Mouse (Mus musculus) retina, postnatal 7 days (tissue): ENCODE results near the gene Bspry.
"Not testable (repeated sequence)": the region's sequence is repeated elsewhere in the genome, so short reads cannot be mapped to it uniquely, and the experiment has no call there.

Experiments used
- DNase-seq: peaks from one replicate; pipeline ENCODE4 v3.0.0-alpha.2; 2012; ENCODE audit warnings: low read depth, low spot score

Bspry gene

GRCm38 (mm10) chr4:62479937-62480708 lies at the start of gene Bspry:
Bspry (plus strand) TSS chr4:62480053.
- no peak for DNase-seq

GRCm38 (mm10) chr4:62430678-62431077 lies 49.2 kb upstream of the Bspry start:
- DNase-seq: no peak

GRCm38 (mm10) chr4:62431522-62431921 lies 48.3 kb upstream of the Bspry start:
- DNase-seq: no peak

GRCm38 (mm10) chr4:62433939-62434870 lies 45.6 kb upstream of the Bspry start:
- DNase-seq: no peak

GRCm38 (mm10) chr4:62435081-62435480 lies 44.8 kb upstream of the Bspry start, which contains the start of gene Rnf183:
Rnf183 (minus strand) TSS chr4:62435252.
- DNase-seq: no peak

GRCm38 (mm10) chr4:62437256-62437778 lies 42.5 kb upstream of the Bspry start:
- DNase-seq: no peak

- DNase-seq: no peak
Measured at GRCm38 (mm10) chr4:62437871-62438270, 42.0 kb upstream of the Bspry start.

- DNase-seq: no peak
Measured at GRCm38 (mm10) chr4:62439793-62440192, 40.1 kb upstream of the Bspry start.

- no peak for DNase-seq
Measured at GRCm38 (mm10) chr4:62440544-62440943, 39.3 kb upstream of the Bspry start.

GRCm38 (mm10) chr4:62440986-62441385 lies 38.9 kb upstream of the Bspry start:
- DNase-seq: no peak

- no peak for DNase-seq
Measured at GRCm38 (mm10) chr4:62454995-62455394, 24.9 kb upstream of the Bspry start.

- DNase-seq: no peak
Measured at GRCm38 (mm10) chr4:62459081-62459480, 20.8 kb upstream of the Bspry start.

- DNase-seq: no peak
Measured at GRCm38 (mm10) chr4:62460348-62460747, 19.5 kb upstream of the Bspry start.

GRCm38 (mm10) chr4:62463124-62463523 lies 16.7 kb upstream of the Bspry start:
- DNase-seq: no peak

- no peak for DNase-seq
Measured at GRCm38 (mm10) chr4:62468158-62468557, 11.7 kb upstream of the Bspry start.

GRCm38 (mm10) chr4:62470598-62471051 lies 9.2 kb upstream of the Bspry start, which contains the start of gene Wdr31:
Wdr31 (minus strand) TSS chr4:62470896.
- DNase-seq: peak; percentile 72

- no peak for DNase-seq
Measured at GRCm38 (mm10) chr4:62472071-62472470, 7.8 kb upstream of the Bspry start.

- no peak for DNase-seq
Measured at GRCm38 (mm10) chr4:62475131-62475530, 4.7 kb upstream of the Bspry start.

GRCm38 (mm10) chr4:62475793-62476192 lies 4.1 kb upstream of the Bspry start:
- no peak for DNase-seq

- no peak for DNase-seq
Measured at GRCm38 (mm10) chr4:62477542-62478244, 2.2 kb upstream of the Bspry start.

- DNase-seq: not testable (repeated sequence)
Measured at GRCm38 (mm10) chr4:62479593-62479936, 288 bp upstream of the Bspry start.
